Mouse (Mus musculus) adrenal gland (tissue): ENCODE results near the gene Sult6b2.

Experiments used
- intact Hi-C: fragments of 180-260 bp; cut with DNase I; formaldehyde crosslinking; loops from one replicate; pipeline ENCODE4 v1.15.1; 2025

The Sult6b2 gene

GRCm38 (mm10) chr6:142810239-142810638 is 5.9 kb upstream of the Sult6b2 start:
- intact Hi-C loops: no loop called here

DNA sequence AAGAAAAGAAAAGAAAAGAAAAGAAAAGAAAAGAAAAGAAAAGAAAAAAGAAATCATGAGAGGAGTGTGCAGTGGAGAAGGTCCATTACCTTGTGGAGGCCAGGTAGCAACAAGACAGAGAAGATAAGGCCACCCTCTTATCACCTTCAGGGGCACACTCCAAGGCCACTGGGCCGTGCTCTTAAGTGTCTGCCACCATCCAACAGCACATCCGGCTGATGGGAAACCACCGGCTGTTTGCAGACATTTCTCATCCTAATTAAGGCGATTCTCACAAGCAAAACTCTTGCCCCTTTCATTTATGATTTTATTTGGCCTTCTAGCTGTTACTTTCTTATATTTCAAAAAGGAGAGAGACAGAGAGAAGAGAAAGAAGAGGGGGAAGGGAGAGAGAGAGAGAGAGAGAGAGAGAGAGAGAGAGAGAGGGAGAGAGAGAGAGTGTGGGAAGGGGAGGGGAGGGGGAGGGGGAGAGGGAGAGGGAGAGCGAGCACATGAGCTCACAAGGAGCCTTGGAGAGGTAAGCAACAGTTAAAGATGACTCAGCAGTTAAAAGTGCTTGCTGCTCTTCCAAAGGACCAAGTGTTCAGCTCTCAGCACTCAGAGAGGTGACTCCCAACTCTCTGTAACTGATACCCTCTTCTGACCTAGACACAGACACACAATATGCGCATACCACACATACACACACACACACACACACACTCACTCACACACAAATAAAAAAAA is 5.2 kb upstream of the Sult6b2 start:
- intact Hi-C loops: no loop called here

DNA sequence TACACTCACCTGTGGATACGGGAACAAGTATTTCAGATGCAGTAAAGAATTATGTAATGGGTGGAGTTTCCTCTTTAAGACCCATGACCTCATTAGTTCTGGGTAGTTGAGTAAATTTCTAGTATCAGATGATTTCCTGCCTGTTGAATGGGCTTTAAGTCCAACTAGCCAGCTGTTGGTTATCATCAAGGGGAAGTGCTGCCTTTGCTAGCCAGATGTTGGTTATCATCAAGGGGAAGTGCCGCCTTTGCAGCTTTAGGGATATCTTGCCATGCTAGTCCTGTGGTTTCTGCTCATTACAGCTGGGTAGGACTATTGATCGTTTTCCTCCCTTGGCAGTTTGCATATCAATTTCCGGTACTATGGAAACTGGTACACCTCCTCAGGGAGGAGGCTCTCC is 2.0 kb upstream of the Sult6b2 start:
- intact Hi-C loops: no loop called here

- intact Hi-C loops: no loop called here
Observed at GRCm38 (mm10) chr6:142802617-142803525, 1.4 kb downstream of the Sult6b2 start.

- intact Hi-C loops: no loop called here
Observed at GRCm38 (mm10) chr6:142801687-142802086, 2.6 kb downstream of the Sult6b2 start.

DNA sequence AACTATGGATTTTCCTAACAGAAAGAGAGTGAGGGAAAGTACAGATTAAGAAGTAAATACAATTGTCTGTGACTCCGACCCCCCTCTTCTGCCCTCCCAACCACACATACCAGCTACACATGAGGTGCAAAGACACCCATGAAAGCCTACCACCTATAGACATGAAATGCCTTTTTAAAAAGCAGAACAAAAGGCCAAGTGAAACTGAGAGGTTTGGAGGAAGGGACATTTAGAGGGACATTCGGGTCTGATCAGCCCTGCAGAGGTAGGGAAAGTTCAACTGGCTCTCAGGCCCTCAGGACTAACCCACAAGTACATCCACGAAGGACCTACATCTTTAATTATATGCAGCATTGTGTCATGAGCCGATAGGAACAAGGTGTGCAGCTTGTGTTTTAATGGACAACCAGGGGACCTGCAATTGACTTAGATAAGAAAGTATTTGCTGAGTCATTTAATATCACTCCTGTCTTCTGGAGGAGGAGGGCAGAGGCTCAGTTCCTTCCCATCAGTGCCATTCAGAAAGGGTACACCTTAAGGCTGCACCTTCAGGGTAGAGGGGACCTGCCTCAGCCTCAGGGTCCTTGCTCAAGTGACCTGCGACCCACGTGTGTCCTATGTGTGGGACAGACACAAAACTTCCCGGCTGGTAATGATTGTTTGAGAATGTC is 4.5 kb downstream of the Sult6b2 start:
- intact Hi-C loops: no loop called here

DNA sequence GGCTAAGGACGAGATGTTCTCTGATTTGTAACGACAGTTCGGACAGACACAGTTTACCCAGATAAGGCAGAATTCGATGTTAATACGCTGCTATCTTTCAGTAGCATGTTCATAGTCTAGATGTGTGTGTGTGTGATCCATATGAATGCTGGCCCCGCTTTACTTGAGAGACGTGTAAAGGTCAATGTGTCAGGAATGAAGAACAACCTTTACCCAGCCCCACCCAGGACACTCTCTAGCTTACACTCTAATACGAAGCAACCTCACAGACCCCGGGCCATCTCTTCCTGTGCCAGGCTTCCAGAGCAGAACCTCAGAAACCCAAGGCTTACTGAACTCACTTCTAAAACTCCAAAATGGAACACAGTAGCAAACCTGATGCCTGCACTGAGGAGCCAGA is 5.5 kb downstream of the Sult6b2 start:
- intact Hi-C loops: no loop called here

DNA sequence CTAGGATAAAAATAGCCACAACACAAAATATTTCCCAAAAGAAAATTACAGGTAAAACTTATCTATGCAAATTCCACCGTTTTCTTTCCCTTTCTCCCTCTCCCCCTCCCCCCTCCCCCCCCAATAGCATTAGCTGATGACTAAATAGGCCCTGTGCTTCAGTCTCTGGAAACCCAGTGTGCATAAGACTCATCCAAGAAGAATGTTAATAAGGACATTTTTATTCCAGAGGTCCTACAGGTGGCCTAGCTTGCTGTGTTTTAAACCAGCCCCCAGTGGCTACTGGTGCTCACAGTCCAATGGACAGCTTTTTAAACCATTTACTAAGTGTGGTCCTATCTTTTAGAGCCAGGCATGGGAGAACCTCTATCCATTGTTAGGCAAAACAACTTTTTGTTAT is 6.3 kb downstream of the Sult6b2 start:
- intact Hi-C loops: no loop called here

- intact Hi-C loops: no loop called here
Observed at GRCm38 (mm10) chr6:142795655-142796441, 8.5 kb downstream of the Sult6b2 start.

DNA sequence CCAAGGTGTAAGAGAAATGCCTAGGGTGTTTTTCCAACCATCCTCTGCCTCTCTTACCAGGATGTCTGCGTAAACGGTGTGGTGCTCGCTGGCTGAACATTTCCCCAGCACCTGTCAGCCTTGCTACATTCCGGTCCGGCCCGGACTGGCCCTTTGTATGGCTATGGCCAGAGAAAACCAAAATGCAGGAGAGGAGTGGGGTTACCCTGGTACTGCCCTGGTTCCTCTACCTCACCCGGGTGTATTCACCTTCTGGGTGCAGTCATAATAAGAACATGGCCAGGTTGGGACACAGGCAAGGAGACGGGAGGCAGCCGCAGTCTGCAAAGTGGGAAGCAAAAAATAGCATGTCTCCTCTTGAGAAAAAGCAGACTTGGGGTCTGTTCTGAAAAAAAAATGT is 9.2 kb downstream of the Sult6b2 start:
- intact Hi-C loops: no loop called here

GRCm38 (mm10) chr6:142793468-142793867 is 10.8 kb downstream of the Sult6b2 start:
- intact Hi-C loops: no loop called here

- intact Hi-C loops: no loop called here
Observed at GRCm38 (mm10) chr6:142792241-142792968, 11.9 kb downstream of the Sult6b2 start.

DNA sequence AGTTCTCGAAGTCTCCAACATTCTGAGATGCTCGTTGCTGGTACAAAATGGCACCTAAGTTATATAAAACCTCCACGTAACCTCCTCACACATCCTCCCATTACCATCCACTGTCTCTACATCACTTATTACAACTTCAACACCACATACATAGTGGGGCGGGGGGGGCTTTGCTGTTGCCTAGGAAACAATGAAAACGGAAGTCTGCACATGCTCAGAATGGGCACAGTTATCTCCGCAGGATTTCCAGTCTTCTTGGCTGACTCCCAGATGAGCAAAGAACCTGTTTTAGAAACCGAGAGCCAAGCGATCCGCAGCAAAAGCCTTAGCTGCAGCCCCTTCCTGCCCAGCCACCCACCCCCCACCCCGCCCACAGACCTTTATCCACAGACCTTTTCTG is 14.6 kb downstream of the Sult6b2 start:
- intact Hi-C loops: loop anchor here (5.0 kb wide), 1 partner anchor 178 kb away; no protein-coding TSS in a partner anchor

- intact Hi-C loops: loop anchor here (5.0 kb wide), 1 partner anchor 179 kb away; no protein-coding TSS in a partner anchor
Observed at GRCm38 (mm10) chr6:142788042-142788987, 16.0 kb downstream of the Sult6b2 start.

GRCm38 (mm10) chr6:142786106-142786505 is 18.2 kb downstream of the Sult6b2 start:
- intact Hi-C loops: loop anchor here (5.0 kb wide), 1 partner anchor 181 kb away; no protein-coding TSS in a partner anchor

- intact Hi-C loops: loop anchor here (5.0 kb wide), 1 partner anchor 182 kb away; no protein-coding TSS in a partner anchor
Observed at GRCm38 (mm10) chr6:142785343-142785742, 19.0 kb downstream of the Sult6b2 start.

- intact Hi-C loops: no loop called here
Observed at GRCm38 (mm10) chr6:142781286-142781685, 23.0 kb downstream of the Sult6b2 start.

GRCm38 (mm10) chr6:142780574-142781033 is 23.7 kb downstream of the Sult6b2 start:
- intact Hi-C loops: no loop called here
